Mouse (Mus musculus) neural tube, embryonic 12.5 days (tissue): Measurements from ENCODE around the gene Tfcp2. TPM values are rescaled to one million over a fixed set of nuclear protein-coding genes. Genes with fewer than 3 reads are reported as not detected.
A peak's percentile ranks its signal among the peaks of the same experiment; 100 is the strongest.

Experiments used
- ATAC-seq: fragments of 200-750 bp; cut with Nextera tagmentation; 2 replicates; pipeline ENCODE4 v1.8.0; 2017; ENCODE audit warnings: low read depth, mild to moderate bottlenecking, moderate TSS enrichment, moderate library complexity; ENCODE audit not compliant: low FRiP score
- H3K27ac ChIP-seq: fragments of 300-500 bp; sonication (generic); 2 replicates; pipeline ENCODE4 v1.5.1; 2016
- H3K27me3 ChIP-seq: fragments of 300-500 bp; sonication (generic); replicated peaks from 2 replicates; pipeline ENCODE4 v1.6.1; 2016; ENCODE audit warnings: mild to moderate bottlenecking
- H3K36me3 ChIP-seq: fragments of 300-500 bp; sonication (generic); 2 replicates; pipeline ENCODE4 v1.6.1; 2016; ENCODE audit warnings: mild to moderate bottlenecking
- H3K4me1 ChIP-seq: fragments of 300-500 bp; sonication (generic); 2 replicates; pipeline ENCODE4 v1.6.1; 2016
- H3K4me2 ChIP-seq: fragments of 300-500 bp; sonication (generic); replicated peaks from 2 replicates; pipeline ENCODE4 v1.6.1; 2016; ENCODE audit warnings: mild to moderate bottlenecking
- H3K4me3 ChIP-seq: fragments of 300-500 bp; sonication (generic); 2 replicates; pipeline ENCODE4 v1.5.1; 2016
- H3K9ac ChIP-seq: fragments of 300-500 bp; sonication (generic); 2 replicates; pipeline ENCODE4 v1.6.1; 2016; ENCODE audit warnings: mild to moderate bottlenecking
- H3K9me3 ChIP-seq: fragments of 300-500 bp; sonication (generic); 2 replicates; pipeline ENCODE4 v1.6.1; 2016; ENCODE audit warnings: mild to moderate bottlenecking
- WGBS: fragments of 180-500 bp; shearing (Covaris S2); methylation state at CpG from one replicate; pipeline ENCODE4 v1.1.7; 2016; 5-methylcytosine and 5-hydroxymethylcytosine counted together
- polyA plus RNA-seq: library from polyadenylated mRNA; unstranded; fragments of >200 nt; fragmentation: Nextera tagmentation; extraction: Ambion mirVana; gene quantifications from 2 replicates; pipeline ENCODE4 v1.2.1, GENCODE M21; 2016

Gene Tfcp2
- polyA plus RNA-seq, 1 experiment from 2014 or later: 40.0 TPM

DNA sequence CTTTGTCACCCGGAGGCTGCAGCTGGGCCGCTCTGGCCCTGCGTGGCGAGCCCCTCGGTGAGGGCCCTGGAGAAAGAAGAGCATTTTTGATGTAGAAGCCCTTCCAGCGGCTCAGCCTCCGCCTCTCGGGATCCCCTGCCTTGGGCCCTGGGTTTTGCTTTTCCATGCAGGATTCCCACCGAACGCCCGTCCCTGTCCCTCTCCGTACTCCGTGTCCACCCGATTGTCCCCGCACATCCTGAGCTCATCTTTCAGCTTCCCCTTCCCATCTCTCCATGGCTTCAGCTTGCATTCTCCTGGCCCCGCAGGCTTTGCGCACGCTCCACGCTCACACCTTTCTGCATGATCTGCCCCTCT, 82.6 kb downstream of the Tfcp2 start:
- peak; percentile 45; the same call in 1 of the 2 replicates for ATAC-seq
- Histone ChIP-seq H3K4me2 (peak overlapping the region; percentile 92), H3K9ac (peak overlapping the region; percentile 79), H3K4me1 (peaks cover 23% of the 10 kb centered on the region), H3K27ac (peak overlapping the region; percentile 43; the same call in 1 of the 2 replicates), H3K9me3 (no peaks in the 10 kb centered on the region), H3K27me3 (no peaks in the 10 kb centered on the region), H3K36me3 (peaks cover 20% of the 10 kb centered on the region), H3K4me3 (peak overlapping the region; percentile 64)
- under 1% methylated on average over 19 of the region's 19 CpGs for WGBS

GRCm38 (mm10) chr15:100468295-100469188, 83.3 kb downstream of the Tfcp2 start, which contains the start of gene Letmd1:
Gene Letmd1 (plus strand): TSS chr15:100469023.
- H3K9ac ChIP-seq: peak within 1 kb of the TSS; percentile 79
- WGBS: 2% methylated on average over 84 of the region's 84 CpGs

GRCm38 (mm10) chr15:100467738-100468137, 84.1 kb downstream of the Tfcp2 start:
- peak overlapping the region; percentile 79 for H3K9ac ChIP-seq
- peaks cover 23% of the 10 kb centered on the region for H3K4me1 ChIP-seq
- 44% methylated on average over 8 of the region's 8 CpGs for WGBS
- H3K4me3 ChIP-seq: peak overlapping the region; percentile 64
- H3K27me3 ChIP-seq: no peaks in the 10 kb centered on the region
- peak overlapping the region; percentile 92 for H3K4me2 ChIP-seq
- no peak overlapping the region for H3K27ac ChIP-seq
- ATAC-seq: no peak
- peaks cover 10% of the 10 kb centered on the region; the same call in 1 of the 2 replicates for H3K36me3 ChIP-seq
- no peaks in the 10 kb centered on the region for H3K9me3 ChIP-seq

More at GRCm38 (mm10) chr15:100468295-100469188, 83.3 kb downstream of the Tfcp2 start, which contains the start of gene Letmd1:
- Histone ChIP-seq H3K27me3 (no peaks in the 10 kb centered on the region), H3K4me3 (peak within 1 kb of the TSS; percentile 64), H3K4me1 (peaks cover 23% of the 10 kb centered on the region), H3K36me3 (peaks cover 13% of the 10 kb centered on the region), H3K4me2 (peak within 1 kb of the TSS; percentile 92), H3K9me3 (no peaks in the 10 kb centered on the region), H3K27ac (peak within 1 kb of the TSS; percentile 43; the same call in 1 of the 2 replicates)
- peak; percentile 91 for ATAC-seq

DNA sequence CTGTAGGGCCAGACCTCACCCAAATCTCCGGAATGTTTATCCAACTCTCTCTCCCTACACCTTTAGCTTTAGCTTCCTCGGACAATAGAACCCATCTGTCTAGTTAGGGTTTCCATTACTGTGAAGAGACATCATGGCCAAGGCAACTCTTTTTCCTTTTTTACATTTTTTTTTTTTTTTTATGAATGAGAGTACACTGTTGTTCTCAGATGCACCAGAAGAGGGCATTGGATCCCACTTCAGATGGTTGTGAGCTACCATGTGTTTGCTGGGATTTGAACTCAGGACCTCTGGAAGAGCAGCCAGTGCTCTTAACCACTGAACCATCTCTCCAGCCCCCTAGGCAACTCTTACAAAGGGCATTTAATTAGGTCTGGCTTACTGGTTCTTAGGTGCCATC, 86.4 kb downstream of the Tfcp2 start:
- whole genome bisulfite sequencing: 74% methylated on average over 2 of the region's 2 CpGs
- H3K4me2 ChIP-seq: no peak overlapping the region
- no peak overlapping the region for H3K27ac ChIP-seq
- peaks cover 22% of the 10 kb centered on the region for H3K4me1 ChIP-seq
- ATAC-seq: no peak
- no peak overlapping the region for H3K9ac ChIP-seq
- no peaks in the 10 kb centered on the region for H3K36me3 ChIP-seq
- no peak overlapping the region for H3K4me3 ChIP-seq
- no peaks in the 10 kb centered on the region for H3K27me3 ChIP-seq
- no peaks in the 10 kb centered on the region for H3K9me3 ChIP-seq

DNA sequence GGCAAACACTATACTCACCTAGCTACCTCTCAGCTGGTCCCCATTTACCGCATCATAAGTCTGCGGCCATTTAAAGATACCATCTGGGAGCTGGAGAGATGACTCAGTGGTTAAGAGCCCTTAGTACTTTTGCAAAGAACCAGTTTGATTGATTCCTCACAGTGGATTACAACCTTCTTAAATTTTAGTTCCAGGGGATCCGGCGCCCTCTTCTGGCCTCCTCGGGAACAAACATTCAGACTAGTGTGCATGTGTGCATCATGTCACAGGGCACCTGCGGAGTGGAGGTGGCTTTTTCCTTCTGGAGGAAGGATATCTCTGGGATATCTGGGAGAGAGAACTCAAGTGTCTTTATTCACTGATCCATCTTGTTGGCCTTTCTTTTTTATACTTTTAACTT, 88.1 kb downstream of the Tfcp2 start:
- no peak for ATAC-seq
- Histone ChIP-seq H3K9ac (no peak overlapping the region), H3K9me3 (no peaks in the 10 kb centered on the region), H3K4me3 (no peak overlapping the region), H3K27ac (no peak overlapping the region), H3K36me3 (no peaks in the 10 kb centered on the region), H3K4me2 (no peak overlapping the region), H3K27me3 (no peaks in the 10 kb centered on the region), H3K4me1 (peaks cover 11% of the 10 kb centered on the region)
- 30% methylated on average over 6 of the region's 6 CpGs for WGBS

DNA sequence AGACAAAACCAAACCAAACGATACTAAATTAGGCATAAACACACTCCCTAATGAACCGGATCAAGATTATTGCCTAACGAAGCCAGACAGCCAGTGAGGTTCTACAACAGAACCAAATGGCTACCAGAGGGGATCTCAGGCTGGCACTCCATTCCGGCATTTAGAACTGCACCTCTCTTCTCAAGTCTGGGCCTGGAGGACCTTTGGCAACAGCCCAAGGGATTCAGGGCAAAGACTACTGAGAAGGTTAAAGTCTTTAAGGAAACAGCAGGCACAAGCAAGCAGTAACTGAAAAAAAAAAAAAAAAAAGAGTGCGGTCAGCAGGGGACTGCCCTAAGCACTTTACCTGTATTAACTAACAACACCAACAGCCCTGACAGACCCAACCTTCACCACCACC, 89.7 kb downstream of the Tfcp2 start:
- Histone ChIP-seq H3K27me3 (no peaks in the 10 kb centered on the region), H3K36me3 (no peaks in the 10 kb centered on the region), H3K4me1 (no peaks in the 10 kb centered on the region), H3K4me3 (no peak overlapping the region), H3K9me3 (no peaks in the 10 kb centered on the region), H3K27ac (no peak overlapping the region), H3K4me2 (no peak overlapping the region), H3K9ac (no peak overlapping the region)
- WGBS: 75% methylated on average over 5 of the region's 5 CpGs
- no peak for ATAC-seq

DNA sequence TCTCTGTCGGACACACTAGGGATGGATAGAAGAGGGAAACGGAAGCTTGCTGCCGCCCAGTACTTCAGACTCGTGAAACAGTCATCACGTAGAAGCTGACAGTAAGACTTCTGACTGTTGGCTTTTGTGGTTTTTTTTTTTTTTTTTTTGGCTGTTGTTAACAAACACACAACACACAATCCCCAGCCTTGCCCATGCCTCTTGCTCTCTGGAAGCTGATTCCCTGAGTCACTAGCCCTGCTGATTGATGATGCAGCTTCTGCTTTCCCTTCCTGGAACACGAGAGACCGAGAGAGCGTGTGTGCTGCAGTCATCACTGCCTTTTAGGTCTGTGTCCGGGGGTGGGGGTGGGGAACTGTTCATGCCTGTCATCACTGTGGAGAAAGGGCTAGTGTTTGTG, 90.2 kb downstream of the Tfcp2 start:
- no peaks in the 10 kb centered on the region for H3K4me1 ChIP-seq
- H3K9ac ChIP-seq: no peak overlapping the region
- 75% methylated on average over 9 of the region's 9 CpGs for WGBS
- H3K27ac ChIP-seq: no peak overlapping the region
- H3K9me3 ChIP-seq: no peaks in the 10 kb centered on the region
- ATAC-seq: no peak
- no peak overlapping the region for H3K4me3 ChIP-seq
- no peak overlapping the region for H3K4me2 ChIP-seq
- H3K27me3 ChIP-seq: no peaks in the 10 kb centered on the region
- H3K36me3 ChIP-seq: no peaks in the 10 kb centered on the region

GRCm38 (mm10) chr15:100460942-100461341, 90.9 kb downstream of the Tfcp2 start:
- Histone ChIP-seq H3K4me3 (no peak overlapping the region), H3K27ac (no peak overlapping the region), H3K4me2 (peak overlapping the region; percentile 37; the same call in 1 of the 2 replicates), H3K36me3 (no peaks in the 10 kb centered on the region), H3K9me3 (no peaks in the 10 kb centered on the region), H3K27me3 (no peaks in the 10 kb centered on the region), H3K9ac (no peak overlapping the region), H3K4me1 (no peaks in the 10 kb centered on the region)
- 10% methylated on average over 12 of the region's 12 CpGs for WGBS
- no peak for ATAC-seq

DNA sequence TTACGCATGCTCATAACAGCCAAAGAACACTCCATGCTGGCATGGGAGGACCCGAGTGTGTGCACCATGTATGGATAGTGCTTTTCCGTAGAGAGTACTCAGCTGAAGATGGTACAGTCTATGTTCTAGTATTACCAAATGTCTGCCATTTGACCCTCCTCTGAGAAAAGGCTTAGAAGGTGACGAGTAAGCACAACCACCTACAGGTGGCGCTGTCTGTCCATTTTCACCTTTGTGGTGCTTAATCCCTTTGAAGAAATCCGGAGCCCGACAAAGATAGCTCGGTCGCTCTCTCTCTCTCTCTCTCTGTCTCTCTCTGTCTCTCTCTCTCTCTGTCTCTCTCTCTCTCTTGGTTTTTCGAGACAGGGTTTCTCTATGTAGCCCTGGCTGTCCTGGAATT, 93.8 kb downstream of the Tfcp2 start:
- no peaks in the 10 kb centered on the region for H3K27me3 ChIP-seq
- no peak overlapping the region for H3K9ac ChIP-seq
- H3K4me2 ChIP-seq: no peak overlapping the region
- no peaks in the 10 kb centered on the region for H3K4me1 ChIP-seq
- H3K36me3 ChIP-seq: no peaks in the 10 kb centered on the region
- WGBS: 41% methylated on average over 10 of the region's 10 CpGs
- H3K4me3 ChIP-seq: no peak overlapping the region
- no peaks in the 10 kb centered on the region for H3K9me3 ChIP-seq
- ATAC-seq: no peak
- no peak overlapping the region for H3K27ac ChIP-seq

DNA sequence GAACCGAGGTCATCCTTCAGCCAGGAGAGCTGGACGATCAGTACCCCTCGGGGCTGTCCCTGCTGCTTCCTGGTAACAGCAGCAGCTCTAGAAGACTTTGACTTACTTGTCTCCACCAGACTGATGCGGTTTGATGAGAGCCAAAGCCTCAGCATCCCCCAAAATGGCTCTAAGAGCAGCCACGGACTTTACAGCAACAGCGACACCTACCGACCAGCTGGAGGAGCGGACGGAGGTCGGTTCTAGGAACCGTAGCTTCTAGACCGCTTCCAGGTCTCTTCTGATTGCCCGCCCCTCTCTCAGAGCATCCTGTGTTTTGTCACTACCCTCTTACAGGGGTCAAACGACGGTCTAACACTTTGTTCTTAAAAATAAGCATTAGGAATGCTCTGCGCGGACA, 94.5 kb downstream of the Tfcp2 start:
- no peak overlapping the region for H3K27ac ChIP-seq
- H3K4me1 ChIP-seq: no peaks in the 10 kb centered on the region
- H3K9ac ChIP-seq: peak overlapping the region; percentile 18; the same call in 1 of the 2 replicates
- no peaks in the 10 kb centered on the region for H3K9me3 ChIP-seq
- no peaks in the 10 kb centered on the region for H3K27me3 ChIP-seq
- no peak for ATAC-seq
- H3K4me3 ChIP-seq: no peak overlapping the region
- 8% methylated on average over 17 of the region's 17 CpGs for WGBS
- no peak overlapping the region for H3K4me2 ChIP-seq
- no peaks in the 10 kb centered on the region for H3K36me3 ChIP-seq

DNA sequence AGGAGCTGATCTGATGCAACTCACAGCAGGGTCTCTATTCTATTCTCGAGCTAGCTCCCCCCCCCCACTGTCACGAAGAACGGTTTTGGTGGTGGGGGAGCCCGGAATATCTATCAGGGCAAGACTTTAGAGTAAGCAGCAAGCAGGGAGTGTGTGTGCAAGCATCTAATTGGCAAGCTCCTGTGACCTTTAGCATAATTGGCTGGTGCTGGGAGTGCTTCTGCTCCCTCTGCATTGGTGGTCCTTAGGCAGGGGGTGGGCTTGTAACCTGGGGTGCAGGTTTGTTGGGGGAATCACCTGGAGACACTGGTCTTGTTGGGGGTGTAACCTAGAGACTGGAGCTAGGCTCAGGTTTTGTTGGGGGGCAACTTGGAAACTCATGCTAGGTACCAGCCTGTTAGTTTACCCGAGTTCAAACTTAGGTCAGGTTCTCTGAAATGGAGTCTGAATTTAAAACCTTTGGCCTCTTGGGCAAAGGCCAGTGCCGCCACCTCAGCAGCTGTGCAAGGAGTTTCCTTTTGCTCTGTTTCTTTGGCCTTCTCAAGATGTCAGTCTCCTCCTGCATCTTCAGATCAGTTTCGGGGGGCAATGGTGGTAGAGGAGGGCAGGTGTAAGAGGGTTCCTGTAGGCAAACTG, 95.3 kb downstream of the Tfcp2 start:
- Histone ChIP-seq H3K4me2 (no peak overlapping the region), H3K27me3 (no peaks in the 10 kb centered on the region), H3K9ac (no peak overlapping the region), H3K27ac (no peak overlapping the region), H3K4me3 (no peak overlapping the region), H3K4me1 (no peaks in the 10 kb centered on the region), H3K9me3 (no peaks in the 10 kb centered on the region), H3K36me3 (no peaks in the 10 kb centered on the region)
- ATAC-seq: no peak
- WGBS: 76% methylated on average over 7 of the region's 7 CpGs

GRCm38 (mm10) chr15:100452486-100452885, 99.3 kb downstream of the Tfcp2 start:
- H3K4me1 ChIP-seq: no peaks in the 10 kb centered on the region
- no peaks in the 10 kb centered on the region for H3K27me3 ChIP-seq
- ATAC-seq: no peak
- no peak overlapping the region for H3K4me3 ChIP-seq
- H3K27ac ChIP-seq: no peak overlapping the region
- 83% methylated on average over 11 of the region's 11 CpGs for WGBS
- no peaks in the 10 kb centered on the region for H3K36me3 ChIP-seq
- H3K4me2 ChIP-seq: no peak overlapping the region
- no peak overlapping the region for H3K9ac ChIP-seq
- H3K9me3 ChIP-seq: no peaks in the 10 kb centered on the region
